Mouse (Mus musculus): ENCODE data around the gene Mmp14.

DNA sequence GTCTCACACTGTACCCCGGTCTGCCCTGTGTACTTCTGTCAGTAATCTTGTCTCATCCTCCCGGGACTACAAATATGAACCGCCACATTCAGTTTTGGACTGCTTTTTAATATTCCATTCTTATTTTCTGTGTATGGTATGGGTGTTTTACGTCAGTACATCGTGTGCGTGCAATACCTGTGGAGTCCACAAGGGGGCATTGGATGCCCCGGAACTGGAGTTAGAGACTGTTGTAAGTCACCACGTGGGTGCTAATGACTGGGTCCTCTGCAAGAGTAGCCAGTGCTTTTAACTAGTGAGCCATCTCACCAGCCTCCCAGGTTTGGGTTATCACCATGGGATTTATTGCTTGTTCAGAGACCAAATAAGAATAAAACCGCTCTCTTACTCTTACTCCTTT, 51.1 kb downstream of the Mmp14 start:
- TF ChIP-seq TAL1 (IDR thresholded peaks at IDR 0.05; ENCODE audit: low read length) (no peak), GATA1 (IDR thresholded peaks at IDR 0.05; ENCODE audit: low read length) (no peak)

All from erythroblast, embryonic 14.5 days (primary cell).